Mouse (Mus musculus) cerebellum, adult 9-10 months (tissue): ENCODE measurements around the gene Chchd6.

Experiments used
- DNase-seq: peaks from one replicate; pipeline ENCODE4 v3.0.0; 2022

The Chchd6 gene

GRCm38 (mm10) chr6:89448736-89449135, 146.7 kb downstream of the Chchd6 start:
- DNase-seq = no peak

DNA sequence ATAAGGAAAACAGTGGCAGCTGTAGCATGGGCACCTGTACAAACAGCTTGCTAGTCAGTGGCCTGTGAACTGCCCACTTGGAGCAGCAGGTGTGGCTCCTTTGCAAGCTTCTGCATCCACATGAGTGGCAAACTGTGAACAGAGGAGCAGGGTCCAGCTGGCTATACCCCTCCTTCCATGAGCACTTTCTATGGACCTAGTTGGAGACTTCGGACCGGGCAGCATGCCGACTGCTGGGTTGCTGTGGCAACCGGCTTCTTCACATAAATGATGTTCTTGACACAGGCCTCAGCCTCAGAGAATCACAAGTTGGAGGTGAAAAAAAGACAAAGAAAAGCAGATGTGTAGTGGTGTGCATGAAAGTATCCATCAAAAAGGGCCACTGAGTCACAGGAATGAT, 154.8 kb downstream of the Chchd6 start:
- no peak for DNase-seq

DNA sequence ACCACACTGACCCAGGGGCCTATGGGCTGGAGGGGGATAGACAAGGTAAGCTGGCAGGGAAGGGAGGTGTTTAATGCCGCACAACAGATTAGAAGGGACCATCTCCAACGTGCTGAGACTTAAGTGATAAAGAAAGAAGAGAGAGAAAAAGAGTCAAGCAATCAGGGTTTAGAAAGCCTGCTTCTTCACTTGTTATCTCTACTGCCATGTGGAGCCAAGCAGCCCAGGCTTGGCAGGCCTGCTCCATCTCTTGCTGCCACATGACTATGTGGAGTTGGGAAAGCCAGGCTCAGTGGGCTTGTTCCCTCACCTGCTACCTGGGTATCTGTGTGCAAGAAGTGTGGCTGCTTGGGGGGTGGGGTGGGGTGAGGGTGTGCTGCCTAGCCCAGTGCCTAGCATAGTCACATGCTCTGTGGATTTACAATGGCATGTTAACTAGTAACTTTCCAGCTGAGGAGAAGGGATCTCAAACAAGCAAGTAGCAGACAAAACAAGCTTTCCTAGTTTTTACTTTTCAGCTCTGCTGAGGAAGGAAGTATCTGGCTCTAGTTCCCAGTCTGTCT, 163.5 kb downstream of the Chchd6 start:
- no peak for DNase-seq

- no peak for DNase-seq
Measured at GRCm38 (mm10) chr6:89430749-89431148, 164.7 kb downstream of the Chchd6 start.

GRCm38 (mm10) chr6:89428661-89429375, 166.6 kb downstream of the Chchd6 start:
- no peak for DNase-seq

GRCm38 (mm10) chr6:89424461-89424860, 171.0 kb downstream of the Chchd6 start:
- DNase-seq = no peak

DNA sequence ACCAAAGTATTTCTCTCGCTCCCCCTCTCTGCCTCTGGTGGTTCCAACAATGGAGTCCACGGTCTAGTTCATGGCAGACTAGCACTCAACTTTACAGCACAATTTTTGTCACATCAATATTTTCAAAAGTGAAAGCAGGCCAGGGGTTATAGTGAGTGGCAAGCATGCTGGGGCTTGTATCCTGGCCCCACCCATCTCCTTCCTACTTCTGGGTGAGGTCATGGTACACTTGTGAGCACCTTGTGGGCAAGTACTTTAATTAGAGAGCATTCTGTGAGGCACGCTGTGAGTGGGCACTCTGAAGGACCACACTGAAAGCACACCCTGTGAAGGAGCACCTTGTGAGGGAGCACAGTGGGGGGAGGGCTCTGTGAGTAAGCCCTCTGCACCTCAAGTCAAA, 172.8 kb downstream of the Chchd6 start:
- DNase-seq = no peak

DNA sequence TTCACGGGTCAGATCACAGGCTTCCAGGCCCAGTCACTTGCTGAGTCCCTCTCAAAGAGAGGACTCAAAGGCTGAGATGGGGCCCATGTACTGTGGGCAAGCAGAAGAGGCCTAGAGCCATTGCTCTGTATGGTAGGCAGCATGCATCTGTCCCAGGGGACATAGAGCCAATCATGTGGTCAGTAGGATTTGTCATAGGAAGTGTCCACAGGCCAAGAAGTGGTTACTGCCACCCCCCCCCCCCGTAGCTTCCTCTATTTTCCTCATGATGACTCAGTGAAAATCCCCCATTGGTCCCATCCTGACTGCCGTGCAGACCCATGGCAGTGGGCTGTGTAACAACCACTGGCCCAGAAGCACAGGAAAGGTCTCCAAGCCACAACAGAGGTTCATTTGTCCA, 173.5 kb downstream of the Chchd6 start:
- DNase-seq = no peak

GRCm38 (mm10) chr6:89421503-89421902, 173.9 kb downstream of the Chchd6 start:
- no peak for DNase-seq

DNA sequence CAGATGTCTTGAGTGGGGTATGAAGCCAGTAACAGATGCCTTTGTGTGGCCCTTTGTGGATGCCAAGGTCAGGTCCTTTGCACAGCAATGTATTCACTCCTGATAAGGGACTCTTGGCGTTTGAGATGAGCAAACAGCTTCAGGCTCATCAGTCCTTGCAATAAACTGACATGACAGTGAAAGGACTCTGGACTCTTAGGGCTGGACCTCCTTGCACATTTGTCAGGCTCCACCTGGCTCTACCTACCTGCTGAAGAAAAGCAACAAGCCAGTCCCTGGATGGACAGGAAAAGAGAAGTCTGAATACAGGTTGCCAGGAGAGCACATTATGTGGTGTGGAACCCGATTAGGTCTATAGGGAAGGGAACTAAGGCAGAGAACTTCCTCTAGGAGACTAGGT, 174.7 kb downstream of the Chchd6 start:
- no peak for DNase-seq

DNA sequence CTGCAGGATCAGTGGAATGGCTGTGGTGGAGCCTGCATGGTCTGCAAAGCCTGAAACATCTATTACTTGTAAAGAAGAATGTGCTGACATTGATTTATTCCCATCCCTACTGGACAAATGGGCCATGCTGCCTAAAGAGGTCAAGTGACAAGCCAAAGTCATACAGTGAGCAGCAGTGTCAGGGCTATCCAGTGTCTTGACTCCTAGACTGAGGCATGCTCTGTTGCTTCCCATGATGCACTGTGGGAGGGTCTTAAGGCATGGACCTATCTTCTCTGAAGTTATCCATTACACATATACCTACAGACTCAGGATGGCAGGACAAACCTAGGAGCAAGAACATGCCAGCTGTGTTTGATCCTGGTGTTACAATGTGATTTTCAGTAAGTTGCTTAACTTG, 175.3 kb downstream of the Chchd6 start:
- no peak for DNase-seq

DNA sequence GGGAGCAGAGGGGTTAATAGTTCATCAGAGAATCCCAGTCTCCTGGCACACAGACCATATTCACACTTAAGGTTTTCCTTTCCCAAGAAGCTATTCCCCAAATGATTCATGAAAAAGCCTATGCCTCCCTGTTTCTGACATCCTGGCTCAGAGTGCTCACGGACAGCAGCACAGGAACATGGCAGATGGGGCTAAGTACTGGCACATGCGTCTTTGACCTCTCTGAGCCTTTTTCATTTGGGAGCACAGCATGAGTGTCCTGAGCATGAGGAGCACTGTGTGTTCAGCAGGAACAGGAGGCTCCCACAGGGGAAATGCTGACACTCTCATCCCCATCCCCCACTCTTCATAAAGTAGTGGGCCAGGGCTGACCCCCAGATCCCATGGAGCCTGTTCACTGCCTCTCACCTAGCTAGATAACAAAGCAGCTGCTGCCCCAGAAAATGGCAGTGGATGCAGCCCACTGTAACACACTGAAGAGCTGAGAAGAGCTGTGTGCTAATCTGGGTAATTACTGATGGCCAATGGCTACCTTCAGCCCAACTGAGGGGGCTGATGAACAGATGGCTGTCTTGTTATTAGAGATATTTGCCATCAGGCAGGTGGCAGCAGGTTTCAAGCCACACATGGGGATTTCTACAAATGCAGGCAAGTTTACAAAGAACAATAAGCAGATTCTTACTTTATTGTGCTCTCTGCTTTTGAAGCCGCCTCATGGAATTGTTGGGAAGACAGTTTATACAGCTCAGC, 176.2 kb downstream of the Chchd6 start:
- peak; percentile 89 for DNase-seq

DNA sequence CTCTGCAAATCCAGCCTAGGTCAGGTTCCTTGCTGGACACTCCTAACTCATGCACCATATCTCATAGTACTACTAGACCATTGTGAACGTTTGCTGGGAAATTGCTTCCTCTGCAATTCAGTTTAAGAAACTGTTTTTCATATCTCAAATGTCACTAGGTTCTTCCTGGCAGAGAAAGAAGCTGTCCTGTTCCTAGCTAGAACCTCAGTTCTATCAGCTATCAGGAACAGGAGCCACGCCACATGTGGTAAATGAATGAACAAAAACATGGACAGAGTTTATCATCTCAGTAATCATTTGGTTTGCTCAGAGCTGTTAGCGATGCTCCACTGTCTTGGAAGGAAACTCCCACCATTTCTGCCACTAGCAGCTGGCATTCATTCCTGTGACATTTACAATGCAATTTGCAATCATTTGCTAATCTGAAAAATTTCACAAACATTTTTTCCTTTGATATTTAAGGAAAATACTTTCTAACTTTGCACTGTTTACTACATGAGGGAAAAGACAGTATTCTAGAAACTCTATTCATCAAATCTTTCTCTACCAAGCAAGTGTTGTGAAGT, 179.3 kb downstream of the Chchd6 start:
- DNase-seq = no peak

- DNase-seq = no peak
Measured at GRCm38 (mm10) chr6:89415091-89415490, 180.4 kb downstream of the Chchd6 start.

DNA sequence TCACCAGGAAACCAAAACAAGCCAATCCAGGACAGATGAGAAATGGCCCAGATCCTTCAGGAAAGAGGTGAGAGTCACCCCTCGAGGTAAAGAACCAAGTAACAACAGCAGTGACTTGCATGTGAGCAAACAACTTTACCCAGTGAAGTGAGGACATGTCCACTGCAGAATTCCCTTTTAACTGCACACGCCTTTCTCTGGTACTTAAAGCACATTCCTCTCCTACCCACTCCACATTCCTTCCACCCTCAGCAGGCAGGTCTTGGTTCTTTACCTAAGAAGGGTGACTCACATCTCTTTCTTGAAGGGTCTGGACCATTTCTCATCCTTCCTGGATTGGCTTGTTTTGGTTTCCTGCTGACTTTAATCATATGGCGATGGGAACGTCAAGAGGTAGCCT, 181.3 kb downstream of the Chchd6 start:
- DNase-seq = no peak

GRCm38 (mm10) chr6:89413481-89413884, 182.0 kb downstream of the Chchd6 start:
- DNase-seq = no peak

GRCm38 (mm10) chr6:89412562-89412961, 182.9 kb downstream of the Chchd6 start:
- DNase-seq = no peak

GRCm38 (mm10) chr6:89409041-89409440, 186.4 kb downstream of the Chchd6 start:
- no peak for DNase-seq

DNA sequence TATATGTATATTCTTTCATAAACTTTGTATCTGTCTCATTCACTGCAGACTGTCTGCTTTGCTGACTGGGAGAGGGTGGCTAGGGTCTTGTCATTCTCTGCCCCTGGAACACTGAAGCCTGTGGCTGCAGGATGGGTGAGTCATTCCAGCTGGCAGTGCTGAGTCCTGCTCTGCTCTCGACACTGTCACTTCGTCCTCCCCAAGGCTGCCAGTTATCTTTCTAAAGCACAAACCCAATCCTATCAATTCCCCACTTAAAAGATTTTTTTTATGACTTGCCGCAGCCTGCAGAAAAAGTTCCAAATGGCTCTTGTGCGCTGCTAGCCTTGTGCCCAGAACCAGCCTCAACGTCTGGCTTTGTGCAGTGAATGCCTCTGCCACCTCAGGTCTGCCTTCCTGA, 187.2 kb downstream of the Chchd6 start:
- DNase-seq = no peak

DNA sequence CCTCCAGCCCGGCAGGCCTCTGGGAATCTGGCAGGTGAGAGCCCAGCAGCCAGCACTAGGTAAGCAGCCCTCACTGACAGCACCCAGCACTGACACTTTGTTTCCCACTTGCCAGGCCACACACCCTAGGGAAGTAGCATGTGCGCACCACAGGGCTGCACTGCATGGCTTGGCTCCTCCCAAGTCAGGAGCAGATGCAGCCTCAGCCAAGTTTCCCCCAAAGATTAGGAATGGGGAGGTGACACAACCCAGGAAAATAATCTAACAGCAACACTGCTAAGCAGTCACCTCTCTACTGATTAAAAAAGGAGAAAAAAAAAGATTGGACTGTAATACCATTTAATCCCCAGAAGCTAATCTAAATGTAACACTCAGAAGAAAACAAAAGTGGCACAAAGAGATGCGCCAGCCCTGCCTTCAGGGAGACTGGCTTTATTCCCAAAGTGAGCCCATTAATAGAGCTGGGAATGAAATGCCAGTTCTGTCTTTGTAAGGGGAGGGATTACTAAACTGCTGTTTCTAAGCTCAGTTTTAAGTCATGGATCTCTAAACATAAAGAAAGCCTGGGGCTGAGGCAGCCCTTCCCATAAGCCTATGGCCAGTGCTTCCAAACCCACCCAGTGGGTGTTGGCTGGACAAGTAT, 188.1 kb downstream of the Chchd6 start:
- no peak for DNase-seq

DNA sequence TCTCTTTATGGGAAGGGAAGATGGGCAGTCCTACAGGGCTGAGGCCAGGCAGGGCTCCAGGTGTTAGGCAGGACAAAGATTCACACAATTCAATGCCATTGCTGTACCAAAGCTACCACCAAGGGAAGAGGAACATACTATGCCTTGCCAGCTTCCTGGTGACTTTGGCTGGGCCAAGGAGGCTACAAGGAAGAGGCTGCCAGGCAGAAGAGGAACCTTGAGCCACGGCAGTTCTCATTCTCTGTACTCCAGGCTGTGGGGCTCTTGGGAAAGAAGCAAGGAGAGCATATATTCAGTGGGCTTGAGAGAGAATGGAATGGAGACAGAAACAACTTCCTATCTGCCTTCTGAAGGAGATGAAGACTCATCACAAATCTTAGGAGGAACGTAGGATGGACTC, 190.5 kb downstream of the Chchd6 start:
- no peak for DNase-seq

- no peak for DNase-seq
Measured at GRCm38 (mm10) chr6:89403257-89404225, 191.9 kb downstream of the Chchd6 start.
